17 mouse cellular contexts compared by ENCODE assay signal in genomic region chr4:99176841-99177240, GRCm38 (mm10). TPM values are rescaled to one million over a fixed set of nuclear protein-coding genes. Genes with fewer than 3 reads are reported as not detected.
A peak's percentile ranks its signal among the peaks of the same experiment; 100 is the strongest.
DNase-seq lines count a peak whose midpoint lies in the region; ATAC-seq and TF ChIP-seq lines count a peak whose summit lies in the region.
"Had no signal": no experiment of that assay in that cellular context is flagged by ENCODE, and none has a peak within 500 bp of the region (broad histone marks: within the 10 kb centered on the region; RNA-seq: fewer than 3 reads in every experiment).

No protein-coding gene starts in this region.

- no peaks in the 10 kb centered on the region for H3K27me3 ChIP-seq in heart, adult 2 months (ENCODE audit: control insufficient read depth, insufficient read depth, low read length)
- no peaks in the 10 kb centered on the region for H3K27me3 ChIP-seq in midbrain, embryonic 16.5 days (ENCODE audit: control insufficient read depth, insufficient read depth, low read depth, low read length)
- H3K27me3 ChIP-seq: embryonic facial prominence, embryonic 13.5 days; forebrain, embryonic 12.5 days; hindbrain, embryonic 13.5 days had no signal

- no peak for TF ChIP-seq CTCF in heart, adult 2 months (IDR thresholded peaks at IDR 0.05)

- no peak overlapping the region for H3K9ac ChIP-seq in heart, adult 2 months (ENCODE audit: low read depth, low read length)
- no peak overlapping the region for H3K9ac ChIP-seq in midbrain, embryonic 16.5 days (ENCODE audit: low read depth, low read length)
- H3K9ac ChIP-seq: embryonic facial prominence, embryonic 13.5 days; forebrain, embryonic 12.5 days; forebrain, postnatal 0 days; hindbrain, embryonic 13.5 days had no signal

- H3K4me1 ChIP-seq in heart, adult 2 months (ENCODE audit: control insufficient read depth, insufficient read depth, low read length), result peaks cover 9% of the 10 kb centered on the region
- no peaks in the 10 kb centered on the region for H3K4me1 ChIP-seq in midbrain, embryonic 16.5 days (ENCODE audit: control insufficient read depth, insufficient read depth, low read length)
- H3K4me1 ChIP-seq: embryonic facial prominence, embryonic 13.5 days; hindbrain, embryonic 13.5 days had no signal

- no peaks in the 10 kb centered on the region for H3K79me2 ChIP-seq in heart, adult 2 months (replicated peaks; ENCODE audit: control insufficient read depth, insufficient read depth, low read length)

- no peak for TF ChIP-seq EP300 in heart, adult 2 months (IDR thresholded peaks at IDR 0.05; ENCODE audit: insufficient read depth, low read depth, low read length)

- H3K4me2 ChIP-seq in midbrain, embryonic 16.5 days (ENCODE audit: low read length), result no peak overlapping the region
- H3K4me2 ChIP-seq: embryonic facial prominence, embryonic 13.5 days; forebrain, embryonic 12.5 days; hindbrain, embryonic 13.5 days had no signal

- no peaks in the 10 kb centered on the region for H3K9me3 ChIP-seq in midbrain, embryonic 16.5 days (replicated peaks; ENCODE audit: control insufficient read depth, low read length, poor library complexity, severe bottlenecking)
- H3K9me3 ChIP-seq: embryonic facial prominence, embryonic 13.5 days; forebrain, embryonic 12.5 days; hindbrain, embryonic 13.5 days had no signal

- DNase-seq in heart, adult 2 months, result peak; percentile 18 to 28
- DNase-seq in heart, postnatal 14 days, result no peak
- peak; percentile 42 for DNase-seq in kidney, postnatal 10 days
- DNase-seq in kidney, adult 9 months, result no peak
- DNase-seq: adrenal gland, adult 2 months; adrenal gland, postnatal 25 days; cerebellum, adult 8-10 months; cerebellum, postnatal 14 days; forebrain, postnatal 0 days; gastrocnemius, postnatal 14 days; kidney, adult 11 months had no signal

- peaks cover 7% of the 10 kb centered on the region for H3K36me3 ChIP-seq in heart, adult 2 months (ENCODE audit: control insufficient read depth, insufficient read depth, low read length)
- H3K36me3 ChIP-seq in midbrain, embryonic 16.5 days (ENCODE audit: control insufficient read depth, insufficient read depth, low read length), result no peaks in the 10 kb centered on the region
- H3K36me3 ChIP-seq: embryonic facial prominence, embryonic 13.5 days; forebrain, embryonic 12.5 days; hindbrain, embryonic 13.5 days had no signal

- 55% methylated on average over 7 of the region's 7 CpGs for WGBS in heart, adult 2 months
- whole genome bisulfite sequencing in midbrain, embryonic 16.5 days, result 86% methylated on average over 7 of the region's 7 CpGs

- peak; percentile 21; the same call in 1 of the 2 replicates for ATAC-seq in megakaryocyte, adult 5-6 weeks (ENCODE audit: poor library complexity, severe bottlenecking)
- no peak for ATAC-seq in midbrain, embryonic 16.5 days
- ATAC-seq: forebrain, postnatal 0 days; hindbrain, postnatal 0 days had no signal

- TF ChIP-seq POLR2A in heart, adult 2 months (IDR thresholded peaks at IDR 0.05; ENCODE audit: insufficient read depth, low read depth, low read length), result no peak

- H3K27ac ChIP-seq in heart, adult 2 months, result no peak overlapping the region; the same call in 1 of the 2 replicates
- no peak overlapping the region for H3K27ac ChIP-seq in midbrain, embryonic 16.5 days (ENCODE audit: low read length)
- H3K27ac ChIP-seq: embryonic facial prominence, embryonic 13.5 days; forebrain, embryonic 12.5 days; hindbrain, embryonic 13.5 days; hindbrain, postnatal 0 days had no signal

- no peak overlapping the region for H3K4me3 ChIP-seq in heart, adult 2 months
- no peak overlapping the region for H3K4me3 ChIP-seq in midbrain, embryonic 16.5 days (ENCODE audit: low read depth, low read length)
- H3K4me3 ChIP-seq: embryonic facial prominence, embryonic 13.5 days; forebrain, embryonic 12.5 days; hindbrain, embryonic 13.5 days had no signal

- intact Hi-C loops in heart, adult 2 months (cut with DNase I), result no loop called here
- intact Hi-C loops in heart, postnatal 14 days (cut with DNase I), result no loop called here

RNA-seq across cellular contexts. Expression of gene Atg4c, which starts 16.9 kb away (rescaled TPM):
- total RNA-seq in heart, adult 2 months (2021), result 1 to 10 TPM; 6.3 to 6.7 TPM
- 1.8 and 3.8 TPM in 2 replicates for polyA plus RNA-seq in heart, adult 2 months (2012; rRNA removed)
- 1 to 10 TPM; 5.2 to 5.9 TPM for total RNA-seq in heart, postnatal 14 days (2021)
- total RNA-seq in megakaryocyte, adult 5-6 weeks (2015), result 42.2 and 54.4 TPM in 2 replicates
- 16.2 and 20.2 TPM in 2 replicates for total RNA-seq in megakaryocyte, adult 5-6 weeks (2017)
- 20.6 and 21.3 TPM in 2 replicates for polyA plus RNA-seq in midbrain, embryonic 16.5 days (2015; fragmentation: Nextera tagmentation; extraction: Ambion mirVana)

RNA-seq across cellular contexts. Expression of gene Dock7, which starts 56.1 kb away (rescaled TPM):
- 10 to 100 TPM in 1 of 2 experiments, 1 to 10 TPM in 1; 8.8 to 11.0 TPM for total RNA-seq in heart, adult 2 months (2021)
- polyA plus RNA-seq in heart, adult 2 months (2012; rRNA removed), result 10.5 and 14.9 TPM in 2 replicates
- total RNA-seq in heart, postnatal 14 days (2021), result 10 to 100 TPM; 14.9 to 17.6 TPM
- total RNA-seq in megakaryocyte, adult 5-6 weeks (2015), result 19.6 and 23.3 TPM in 2 replicates
- 13.1 and 42.4 TPM in 2 replicates for total RNA-seq in megakaryocyte, adult 5-6 weeks (2017)
- 64.4 and 74.4 TPM in 2 replicates for polyA plus RNA-seq in midbrain, embryonic 16.5 days (2015; fragmentation: Nextera tagmentation; extraction: Ambion mirVana)

Comparison
In these comparisons a context has a peak if more than half of its experiments do, and no peak if none do; other contexts are left out.
1. DNase-seq: peak in heart, adult 2 months (2 of 2) and kidney, postnatal 10 days (single experiment); none in heart, postnatal 14 days (0 of 2) and kidney, adult 9 months (single experiment).